Mouse (Mus musculus) megakaryocyte, embryonic 14.5 days (primary cell): ENCODE data around the gene Zfp787.

Experiments
- FLI1 ChIP-seq: IDR thresholded peaks from 2 replicates; pipeline ENCODE4 v1.6.1; 2012; ENCODE audit warnings: low read length, inconsistent platforms, mixed read lengths
- GATA1 ChIP-seq: IDR thresholded peaks from 3 replicates; pipeline ENCODE4 v1.6.1; 2012; ENCODE audit warnings: mixed read lengths, low read length, inconsistent platforms, borderline replicate concordance

- TF ChIP-seq GATA1 = no peak
- TF ChIP-seq FLI1 = no peak
Measured at GRCm38 (mm10) chr7:6189542-6189941, 33.7 kb upstream of the Zfp787 start.
